Mouse (Mus musculus): Measurements from ENCODE around the gene Lonrf2. TPM values are rescaled to one million over a fixed set of nuclear protein-coding genes. Genes with fewer than 3 reads are reported as not detected.
A peak's percentile ranks its signal among the peaks of the same experiment; 100 is the strongest.

The Lonrf2 gene
- 100 to 1,000 TPM; 106 to 110 TPM for total RNA-seq (2021)
- long read RNA-seq, full-length matches to known transcripts = 61 of 79 reads
- long read RNA-seq, partial matches to known transcripts = 3 of 79 reads
- long read RNA-seq, other reads (novel, unspliced or antisense) = 15 of 79 reads

GRCm38 (mm10) chr1:38836477-38836872 is at the start of gene Lonrf2:
Gene Lonrf2, minus strand, starts transcription at chr1:38836711.
- DNase-seq (ENCODE audit: low spot score in 2 of 2) = peak; percentile 82 to 85

DNA sequence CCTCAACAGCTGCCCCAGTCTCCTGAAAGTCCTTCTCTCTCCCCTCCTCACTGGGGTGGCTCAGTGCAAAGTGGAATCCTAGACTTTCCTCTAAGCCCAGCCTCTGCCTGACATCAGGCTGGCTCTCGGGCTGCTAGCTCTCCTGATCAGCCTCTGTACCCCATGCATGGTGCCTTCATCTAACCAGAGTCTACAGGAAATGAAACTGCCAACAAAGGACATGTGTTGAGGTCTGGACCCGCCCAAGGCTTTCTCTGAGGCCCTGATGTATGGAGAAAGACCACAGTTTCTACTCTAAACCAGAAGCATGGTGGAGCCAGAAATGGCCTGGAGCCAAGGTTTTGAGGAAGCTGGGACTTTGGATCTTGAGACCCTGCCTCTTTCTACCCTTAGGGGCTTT is 49.4 kb upstream of the Lonrf2 start:
- no peak for DNase-seq (ENCODE audit: low spot score in 2 of 2)

GRCm38 (mm10) chr1:38883766-38884165 is 47.3 kb upstream of the Lonrf2 start:
- no peak for DNase-seq (ENCODE audit: low spot score in 2 of 2)

- DNase-seq (ENCODE audit: low spot score in 2 of 2) = no peak
These were observed 46.2 kb upstream of the Lonrf2 start for GRCm38 (mm10) chr1:38882746-38883145.

DNA sequence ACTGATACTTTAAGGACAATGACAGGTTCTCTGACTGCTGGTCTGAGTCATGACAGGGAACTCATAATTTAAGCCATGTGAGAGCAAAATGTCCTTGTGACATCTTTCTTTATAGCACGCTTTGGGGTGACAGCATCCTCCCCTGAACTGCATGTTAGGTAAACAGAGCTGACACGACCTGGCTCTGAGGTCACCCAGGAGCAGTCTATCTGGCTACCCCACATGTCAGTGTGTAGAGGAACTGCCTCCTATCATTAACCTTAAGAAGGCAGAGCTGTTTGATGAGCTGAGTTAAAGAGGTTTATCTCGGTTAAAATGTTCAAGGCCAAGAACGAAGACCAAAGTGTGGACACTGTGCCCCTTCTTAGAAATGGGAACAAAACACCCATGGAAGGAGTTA is 44.9 kb upstream of the Lonrf2 start:
- no peak for DNase-seq (ENCODE audit: low spot score in 2 of 2)

DNA sequence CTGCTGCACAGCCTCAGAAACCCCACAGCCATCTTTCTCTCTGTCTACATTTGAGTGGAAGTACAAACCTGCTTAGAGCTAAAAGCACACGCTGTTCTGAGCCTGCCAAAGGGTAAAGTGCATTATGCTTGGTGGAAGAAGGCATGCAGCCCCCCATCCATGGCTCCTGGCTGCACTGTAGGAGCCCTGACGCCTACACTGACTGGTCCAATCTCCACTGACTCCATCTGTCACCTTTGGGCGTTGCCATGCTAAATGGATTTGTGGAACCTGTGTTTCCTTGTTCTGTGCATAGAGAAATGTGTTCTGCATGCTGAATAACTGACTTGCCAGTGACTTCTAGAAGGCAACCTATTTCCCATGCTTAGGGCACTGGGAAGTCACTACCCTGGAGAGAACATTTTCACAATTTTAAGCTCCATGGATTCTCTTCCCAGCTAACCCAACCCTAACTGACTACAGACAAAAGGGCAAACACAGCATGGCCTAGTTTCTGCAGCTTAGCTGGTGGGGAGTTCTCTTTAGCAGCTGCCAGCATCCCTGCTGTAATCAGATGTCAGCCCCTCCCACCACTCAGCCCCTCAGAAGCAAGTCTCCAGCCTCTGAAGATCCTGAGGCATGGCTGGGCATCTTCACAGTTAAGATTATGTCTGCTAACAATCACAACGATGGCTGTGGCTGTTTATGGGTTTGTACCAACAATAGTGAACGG is 40.3 kb upstream of the Lonrf2 start:
- DNase-seq (ENCODE audit: low spot score in 2 of 2) = no peak

DNA sequence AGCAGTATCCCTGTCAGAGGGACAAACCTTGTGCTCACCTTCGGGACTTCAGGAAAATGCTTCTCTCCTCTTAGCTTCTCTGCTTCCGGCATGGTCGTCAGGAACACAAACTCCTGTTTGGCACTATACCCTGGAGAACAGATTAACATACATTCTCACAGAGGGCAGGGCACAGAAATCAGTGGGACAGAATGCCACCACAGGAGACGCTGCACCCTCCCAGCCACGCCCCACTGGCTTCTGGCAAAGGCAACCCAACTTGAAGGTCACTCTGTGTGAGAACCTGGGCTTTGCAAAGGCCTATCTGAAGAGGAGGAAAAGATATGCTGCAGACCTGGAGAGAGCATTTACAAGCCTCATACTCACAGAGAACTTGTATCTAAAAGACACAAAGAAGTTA is 37.4 kb upstream of the Lonrf2 start:
- no peak for DNase-seq (ENCODE audit: low spot score in 2 of 2)

DNA sequence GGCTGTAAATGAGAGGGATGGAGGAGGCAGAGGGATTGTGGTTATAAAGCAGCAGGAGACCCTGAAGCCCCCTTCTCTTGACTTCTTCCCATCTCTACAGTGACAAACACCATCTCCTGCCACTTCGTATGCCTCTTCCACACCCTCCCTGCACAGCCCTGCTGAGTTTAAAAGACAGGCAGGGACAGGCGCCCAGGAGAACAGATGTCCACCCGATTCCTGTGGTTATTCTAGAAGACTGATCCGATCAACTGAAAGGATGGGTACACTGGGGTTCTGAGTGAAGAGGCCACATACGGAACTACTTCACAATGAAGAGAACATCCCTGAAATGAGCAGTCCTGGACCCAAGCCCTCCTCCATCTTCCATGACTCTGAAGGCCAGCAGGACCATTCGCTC is 35.3 kb upstream of the Lonrf2 start:
- DNase-seq (ENCODE audit: low spot score in 2 of 2) = no peak

DNA sequence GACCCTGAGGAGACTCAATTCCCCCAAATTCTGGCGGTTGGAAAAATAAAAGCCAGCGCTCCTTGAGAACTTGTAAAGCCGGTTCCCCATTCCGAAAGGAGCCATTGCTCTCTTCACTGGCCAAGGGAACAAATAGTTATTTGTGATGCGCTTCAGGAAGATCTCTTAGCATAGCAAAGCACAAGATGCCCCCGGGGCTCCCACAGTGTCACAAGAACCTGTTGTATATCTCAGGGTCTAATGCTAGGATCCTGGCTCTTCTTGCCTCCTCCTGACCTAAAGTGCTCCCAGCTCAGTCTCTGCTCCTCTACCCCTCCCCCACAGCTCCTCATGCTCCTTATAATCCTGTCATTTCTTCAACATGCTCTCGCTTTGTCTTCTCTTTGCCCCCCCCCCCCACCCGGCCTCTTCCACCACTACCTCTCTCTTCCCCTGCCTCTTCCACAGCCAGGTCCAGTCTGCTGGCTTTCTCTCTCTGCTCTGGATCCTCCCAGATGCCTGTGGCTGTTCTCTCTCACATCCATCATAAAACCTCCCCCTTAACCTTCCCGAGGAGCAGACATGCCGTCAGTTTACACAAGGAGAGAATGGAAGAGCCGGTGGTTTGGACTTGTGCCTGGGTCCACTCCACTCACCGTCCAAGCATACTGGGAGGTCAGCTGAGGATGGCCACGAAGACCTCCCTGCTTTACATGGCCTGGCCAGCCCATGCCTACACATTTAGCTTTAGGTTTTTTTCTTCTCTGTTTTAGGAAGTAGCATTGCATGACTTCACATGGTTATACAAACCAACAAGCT is 33.1 kb upstream of the Lonrf2 start:
- DNase-seq (ENCODE audit: low spot score in 2 of 2) = no peak

- no peak for DNase-seq (ENCODE audit: low spot score in 2 of 2)
These were observed 29.7 kb upstream of the Lonrf2 start for GRCm38 (mm10) chr1:38866242-38866641.

DNA sequence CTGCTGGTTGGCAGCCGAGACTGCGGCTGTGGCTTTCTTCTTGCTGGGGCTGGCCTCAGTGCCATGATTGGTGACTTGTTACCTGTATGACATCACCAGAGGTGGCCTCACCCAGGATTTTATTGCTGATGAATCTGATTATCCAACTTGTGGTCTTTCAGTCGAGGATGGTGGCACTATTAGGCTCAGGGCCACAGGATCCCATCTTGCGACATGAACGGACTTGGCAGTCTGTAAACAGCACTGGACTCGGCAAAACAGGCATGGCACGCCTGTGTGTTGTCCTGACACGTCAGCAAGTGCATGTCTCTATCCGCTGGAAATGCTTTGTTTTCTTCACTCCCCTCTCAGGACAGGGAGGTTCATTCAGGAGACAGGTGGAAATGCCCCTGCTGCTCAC is 27.8 kb upstream of the Lonrf2 start:
- DNase-seq (ENCODE audit: low spot score in 2 of 2) = no peak

GRCm38 (mm10) chr1:38862213-38862612 is 25.7 kb upstream of the Lonrf2 start:
- peak; percentile 23 to 61 for DNase-seq (ENCODE audit: low spot score in 2 of 2)

DNA sequence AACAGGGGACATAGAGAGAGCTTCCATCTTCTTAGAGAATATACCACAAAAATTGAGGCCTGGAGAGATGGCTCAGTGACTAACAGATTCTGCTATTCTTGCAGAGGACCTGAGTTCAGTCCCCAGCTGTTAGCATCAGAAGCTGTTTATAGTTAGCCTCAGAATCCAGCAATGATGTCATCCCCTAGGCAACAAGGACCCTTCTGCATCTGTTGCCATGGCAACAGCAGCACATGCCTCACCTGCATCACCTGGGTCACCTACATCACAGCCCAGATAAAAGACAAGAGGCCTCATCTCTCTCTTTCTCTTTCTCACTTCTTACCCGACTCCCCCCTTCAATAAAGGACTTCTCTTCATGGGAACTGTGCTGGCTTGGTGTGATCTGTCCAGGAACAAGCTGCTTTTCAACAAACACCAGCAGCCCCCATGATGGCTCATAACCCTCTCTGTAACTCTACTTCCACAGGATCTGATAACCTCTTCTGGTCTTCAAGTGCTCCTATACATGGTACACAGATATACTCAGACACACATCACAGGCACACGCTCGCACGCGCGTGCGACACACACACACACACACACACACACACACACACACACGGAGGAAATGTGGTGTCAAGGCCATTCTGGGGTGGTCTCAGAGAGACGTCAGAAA is 24.5 kb upstream of the Lonrf2 start:
- DNase-seq (ENCODE audit: low spot score in 2 of 2) = no peak

DNA sequence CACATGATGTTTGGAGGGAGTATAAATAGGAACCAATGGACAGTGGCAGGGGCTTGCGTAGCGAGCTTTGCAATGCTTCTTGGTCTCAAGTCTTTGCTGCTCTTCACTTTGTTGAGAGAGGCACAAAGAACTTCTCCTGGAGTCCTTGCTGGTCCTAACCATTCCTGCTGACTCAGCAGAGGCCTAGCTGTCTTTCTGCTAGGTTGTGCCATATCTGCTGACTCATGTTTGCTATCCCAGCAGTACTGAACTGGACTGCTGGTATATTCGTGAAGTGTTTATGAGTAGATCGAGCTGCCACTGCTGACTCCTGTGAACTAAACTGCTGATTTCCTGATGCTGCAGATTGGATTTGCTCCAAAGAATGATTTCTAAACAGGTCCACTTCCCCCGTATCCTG is 23.7 kb upstream of the Lonrf2 start:
- no peak for DNase-seq (ENCODE audit: low spot score in 2 of 2)

GRCm38 (mm10) chr1:38856196-38856595 is 19.7 kb upstream of the Lonrf2 start:
- peak; percentile 40 to 81 for DNase-seq (ENCODE audit: low spot score in 2 of 2)

GRCm38 (mm10) chr1:38852250-38852649 is 15.7 kb upstream of the Lonrf2 start:
- DNase-seq (ENCODE audit: low spot score in 2 of 2) = no peak

DNA sequence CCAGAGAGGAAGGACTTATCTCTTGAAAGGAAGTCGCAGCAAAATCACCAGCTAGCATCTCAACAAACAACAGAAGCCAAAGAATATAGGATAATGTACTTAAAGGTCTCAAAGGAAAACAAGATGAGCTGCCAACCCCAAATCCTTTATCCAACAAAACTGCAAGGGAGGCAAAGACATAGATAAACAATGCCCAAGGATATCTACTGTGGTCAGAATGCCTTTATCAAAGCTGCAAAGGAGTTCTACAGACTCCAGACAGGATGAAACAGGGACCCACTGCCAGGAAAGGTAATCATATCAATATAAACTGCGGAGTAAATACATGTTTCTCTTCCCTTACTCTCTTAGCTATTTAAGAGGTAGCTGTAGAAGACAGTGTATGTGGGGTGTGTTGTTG is 14.1 kb upstream of the Lonrf2 start:
- DNase-seq (ENCODE audit: low spot score in 2 of 2) = no peak

DNA sequence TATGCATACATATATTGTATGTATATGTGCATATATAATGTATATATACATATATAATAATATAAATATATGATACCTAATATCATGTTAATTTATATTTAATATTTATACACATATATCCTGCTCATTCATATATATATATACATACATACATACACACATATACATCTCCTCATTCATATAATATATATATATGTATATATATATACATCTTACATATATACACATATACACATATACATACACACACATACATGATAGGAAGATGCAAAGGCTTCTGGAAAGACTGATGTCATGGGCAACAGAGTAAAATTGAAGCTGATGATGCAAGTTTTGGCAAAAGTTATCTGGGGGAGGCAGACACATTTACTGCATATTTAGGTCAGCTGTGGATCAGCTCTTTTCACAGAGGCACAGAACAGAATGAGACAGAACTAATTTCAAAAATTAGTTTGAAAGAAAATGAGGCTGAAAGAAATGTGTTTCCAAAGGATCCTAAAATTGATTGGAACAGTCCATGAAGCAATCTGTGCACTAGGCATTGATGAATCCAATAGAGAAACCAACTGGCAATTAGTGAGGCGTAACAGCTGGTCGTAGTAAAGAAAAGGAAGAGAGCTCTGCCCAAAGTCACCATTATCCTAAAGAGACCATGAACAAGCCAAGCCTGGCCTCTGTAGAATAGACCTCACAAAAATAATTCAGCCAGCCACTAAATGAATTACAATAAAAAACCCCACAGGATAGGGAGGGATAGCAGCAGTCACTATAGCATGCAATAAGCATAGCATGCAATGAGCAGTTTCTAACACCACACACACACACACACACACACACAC is 12.2 kb upstream of the Lonrf2 start:
- DNase-seq (ENCODE audit: low spot score in 2 of 2) = peak; percentile 18 to 74

DNA sequence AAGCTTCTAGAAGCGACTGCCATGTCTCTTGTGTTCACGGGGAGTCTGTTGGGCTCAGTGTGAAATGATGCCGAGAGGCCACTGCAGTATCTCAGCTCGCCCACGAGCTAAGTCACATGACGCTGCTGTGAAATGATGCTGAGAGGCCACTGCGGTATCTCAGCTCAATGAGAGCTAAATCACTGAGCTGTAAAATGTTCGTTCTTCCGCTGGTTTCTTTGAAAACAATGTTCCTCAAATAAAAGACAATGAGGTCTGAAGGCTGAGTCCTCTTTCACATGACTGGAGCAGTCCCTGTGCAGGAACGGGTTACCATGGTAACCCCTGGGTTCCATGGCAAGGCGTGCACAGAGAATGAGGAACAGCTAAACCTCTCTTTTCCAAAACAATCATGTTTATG is 11.5 kb upstream of the Lonrf2 start:
- DNase-seq (ENCODE audit: low spot score in 2 of 2) = peak; percentile 40 to 73

DNA sequence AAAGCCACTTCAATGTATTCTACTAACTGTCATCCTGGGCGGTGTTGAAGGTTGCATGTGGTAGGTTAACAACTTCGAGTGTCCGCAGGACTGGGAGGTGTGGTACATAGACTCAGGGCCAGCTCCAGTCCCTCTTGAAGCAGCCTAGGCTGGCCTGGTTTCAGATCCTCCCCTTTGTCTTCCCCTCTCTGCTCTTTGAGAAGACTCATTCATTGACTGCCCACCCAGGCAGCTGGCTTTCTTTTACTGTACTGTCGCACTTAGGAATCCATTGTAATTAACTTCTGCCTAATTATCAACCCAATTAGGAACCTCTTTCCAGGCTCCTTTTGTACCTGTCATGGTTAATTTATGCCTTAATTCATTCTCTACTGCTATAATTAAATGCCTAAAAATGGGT is 6.8 kb upstream of the Lonrf2 start:
- DNase-seq (ENCODE audit: low spot score in 2 of 2) = no peak

DNA sequence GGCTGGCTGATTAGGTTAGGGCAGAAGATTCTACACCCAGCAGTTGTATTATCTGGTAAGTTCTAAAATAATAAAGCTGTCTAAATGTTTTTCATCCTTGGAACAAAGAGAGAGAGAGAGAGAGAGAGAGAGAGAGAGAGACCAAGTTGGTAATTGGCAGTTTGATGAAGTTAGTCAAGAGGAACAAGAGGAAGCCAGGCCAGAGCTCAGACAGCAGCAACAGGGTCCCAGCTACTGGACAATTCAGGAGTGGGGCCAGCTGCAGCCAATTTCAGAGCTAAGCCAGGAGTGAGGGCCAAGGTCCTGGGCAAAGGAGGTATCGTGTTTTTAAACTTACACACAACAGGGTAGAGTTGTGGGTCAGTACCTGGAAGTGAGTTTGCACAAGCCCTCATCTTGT is 6.3 kb upstream of the Lonrf2 start:
- no peak for DNase-seq (ENCODE audit: low spot score in 2 of 2)
